Mouse (Mus musculus): ENCODE data around the gene Rab31.

DNA sequence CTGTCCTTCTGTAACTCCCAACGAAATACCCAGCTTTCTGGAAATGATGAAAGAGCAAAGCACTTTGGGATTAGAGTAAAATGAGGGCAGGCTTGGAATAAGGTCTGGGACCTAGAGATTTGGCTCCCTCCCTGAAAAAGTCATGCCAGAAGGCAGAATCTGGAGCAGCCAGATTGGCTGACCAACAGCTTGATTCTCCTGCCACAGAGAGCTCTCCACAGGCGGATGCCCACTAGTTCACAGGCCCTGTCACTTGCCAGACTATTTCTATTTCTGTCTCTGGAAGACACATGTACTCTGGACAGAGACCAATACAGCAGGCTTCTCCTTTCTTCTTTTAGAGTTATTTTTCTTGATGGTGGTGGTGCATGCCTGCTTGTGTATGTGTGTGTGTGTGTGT is 88.8 kb downstream of the Rab31 start:
- TF ChIP-seq HCFC1 (IDR thresholded peaks at IDR 0.05; ENCODE audit: borderline replicate concordance, insufficient read depth, low read length) (no peak), ZC3H11A (IDR thresholded peaks at IDR 0.05; ENCODE audit: borderline replicate concordance, low read depth, low read length) (no peak)

Measured in ES-E14 (cell line).